Comparison of ENCODE assay signal across 8 mouse cellular contexts in the genomic region with DNA sequence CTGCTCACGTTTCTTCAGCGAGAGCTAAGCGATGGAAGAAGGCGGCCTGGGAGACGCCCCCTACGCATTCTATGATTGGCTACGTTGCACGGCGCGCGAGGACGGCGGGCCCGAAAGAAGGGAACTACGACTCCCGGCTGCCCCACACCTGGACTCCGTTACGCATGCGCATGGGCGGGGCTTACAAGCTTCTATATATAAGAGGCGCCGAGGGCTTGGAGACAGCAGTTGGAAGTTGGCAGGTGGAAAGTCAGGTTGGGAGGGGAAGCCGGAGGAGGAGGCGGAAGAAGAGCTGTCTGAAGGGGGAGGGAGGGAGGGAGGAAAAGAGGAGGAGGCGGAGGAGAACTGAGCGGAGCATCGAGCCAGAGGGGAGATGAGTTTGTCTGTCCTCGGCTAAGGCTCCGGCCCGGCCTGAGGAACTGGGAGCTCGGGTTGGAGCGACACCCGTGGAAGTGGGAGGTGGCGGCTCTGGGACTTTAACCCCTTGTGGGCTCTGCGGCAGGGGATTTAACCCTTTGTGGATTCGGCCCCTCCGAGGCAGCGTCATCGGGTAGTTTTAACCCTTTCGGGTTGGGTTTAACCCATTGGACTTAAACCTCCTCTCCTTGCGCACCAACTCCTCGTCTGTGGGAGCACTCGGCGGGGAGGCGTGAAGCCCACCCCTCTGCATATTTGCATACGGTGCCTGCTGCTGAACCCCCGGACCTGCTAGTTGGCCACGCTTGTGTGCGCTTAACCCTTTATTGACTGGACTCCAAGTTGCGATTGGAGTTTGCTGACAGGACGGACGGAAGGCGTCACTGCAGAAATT. TPM values are rescaled to one million over a fixed set of nuclear protein-coding genes. Genes with fewer than 3 reads are reported as not detected.
DNase-seq lines count a peak whose midpoint lies in the region; ATAC-seq and TF ChIP-seq lines count a peak whose summit lies in the region.

TSS of gene Hexim1 (plus strand) at position 224 of the 811 bp plus-strand sequence.

- H3K36me3 ChIP-seq in G1E (replicated peaks): peaks cover 46% of the 10 kb centered on the region
- no peaks in the 10 kb centered on the region for H3K36me3 ChIP-seq in forebrain, embryonic 16.5 days (ENCODE audit: control insufficient read depth, insufficient read depth)
- no peaks in the 10 kb centered on the region for H3K36me3 ChIP-seq in lung, embryonic 15.5 days

- no peak for TF ChIP-seq CTCF in G1E (IDR thresholded peaks at IDR 0.05; ENCODE audit: low read depth, low read length)

- H3K27me3 ChIP-seq in G1E (ENCODE audit: insufficient read depth, low read length): no peaks in the 10 kb centered on the region
- H3K27me3 ChIP-seq in forebrain, embryonic 16.5 days (replicated peaks; ENCODE audit: control insufficient read depth, insufficient read depth, low read length): peaks cover 16% of the 10 kb centered on the region
- no peaks in the 10 kb centered on the region for H3K27me3 ChIP-seq in lung, embryonic 15.5 days

- no peaks in the 10 kb centered on the region for H3K9me3 ChIP-seq in G1E (replicated peaks)
- no peaks in the 10 kb centered on the region for H3K9me3 ChIP-seq in forebrain, embryonic 16.5 days (ENCODE audit: control insufficient read depth, low read length)
- H3K9me3 ChIP-seq in lung, embryonic 15.5 days: no peaks in the 10 kb centered on the region

- peak within 1 kb of the TSS; percentile 80 for H3K4me3 ChIP-seq in G1E (ENCODE audit: low read depth, low read length)
- H3K4me3 ChIP-seq in forebrain, embryonic 16.5 days (replicated peaks; ENCODE audit: low read length): peak within 1 kb of the TSS; percentile 73
- peak within 1 kb of the TSS; percentile 69 for H3K4me3 ChIP-seq in lung, embryonic 15.5 days

- intact Hi-C loops in heart, postnatal 36 days (cut with DNase I): no loop called here

- peak within 1 kb of the TSS; percentile 97 for H3K27ac ChIP-seq in forebrain, embryonic 16.5 days (ENCODE audit: low read length)
- peak within 1 kb of the TSS; percentile 97 for H3K27ac ChIP-seq in lung, embryonic 15.5 days

- ATAC-seq in G1E (ENCODE audit: extremely low read depth, insufficient number of reproducible peaks, low FRiP score, poor library complexity, severe bottlenecking): peak; percentile 95
- ATAC-seq in forebrain, embryonic 16.5 days: peak; percentile 97
- peak; percentile 94 for ATAC-seq in lung, embryonic 15.5 days (ENCODE audit: borderline replicate concordance, extremely low read depth, low FRiP score, low TSS enrichment)

- peak within 1 kb of the TSS; percentile 82 for H3K4me2 ChIP-seq in forebrain, embryonic 16.5 days (ENCODE audit: low read length)
- H3K4me2 ChIP-seq in lung, embryonic 15.5 days: peak within 1 kb of the TSS; percentile 84

- peak; percentile 87 for DNase-seq in G1E (ENCODE audit: low spot score)
- DNase-seq in cerebellum, adult 18-20 months: peak; percentile 100
- DNase-seq in heart, postnatal 36 days: peak; percentile 99 to 100
- DNase-seq in layer of hippocampus, adult 8-10 months (ENCODE audit: low spot score in 2 of 2): peak; percentile 100
- peak; percentile 100 for DNase-seq in ovary, adult 18-20 months (ENCODE audit: low spot score)
- DNase-seq in thymus, postnatal 0 days (ENCODE audit: low spot score): peak; percentile 100

- peak within 1 kb of the TSS; percentile 89 for H3K9ac ChIP-seq in forebrain, embryonic 16.5 days (replicated peaks; ENCODE audit: low read depth, low read length)
- peak within 1 kb of the TSS; percentile 82 for H3K9ac ChIP-seq in lung, embryonic 15.5 days

- WGBS in forebrain, embryonic 16.5 days: under 1% methylated on average over 52 of the region's 53 CpGs
- WGBS in lung, embryonic 15.5 days: 0% methylated on average over 53 of the region's 53 CpGs

- H3K4me1 ChIP-seq in G1E (ENCODE audit: insufficient read depth, low read depth, low read length): peaks cover 55% of the 10 kb centered on the region
- peaks cover 43% of the 10 kb centered on the region for H3K4me1 ChIP-seq in forebrain, embryonic 16.5 days (replicated peaks; ENCODE audit: control insufficient read depth, insufficient read depth, low read length)
- H3K4me1 ChIP-seq in lung, embryonic 15.5 days: peaks cover 40% of the 10 kb centered on the region

RNA-seq across cellular contexts. Expression of gene Hexim1, which starts in this region (rescaled TPM):
- total RNA-seq in G1E (2014; fragmentation: Nextera tagmentation) (13.2 and 16.6 TPM in 2 replicates), G1E (2017) (36.7 and 39.4 TPM in 2 replicates)
- 21.2 and 25.7 TPM in 2 replicates for polyA plus RNA-seq in G1E (2012)
- 3.5 and 4.1 TPM in 2 replicates for polyA plus RNA-seq in forebrain, embryonic 16.5 days (2015; fragmentation: Nextera tagmentation; extraction: Ambion mirVana)
- total RNA-seq in heart, postnatal 36 days (2021): 10 to 100 TPM; 18.0 to 20.5 TPM
- total RNA-seq in layer of hippocampus, adult 8-10 months (2022): 10 to 100 TPM; 39.0 to 51.3 (median 45.9) TPM
- polyA plus RNA-seq in lung, embryonic 15.5 days (2015; fragmentation: Nextera tagmentation; extraction: Ambion mirVana): 4.4 and 4.5 TPM in 2 replicates
- polyA plus RNA-seq in thymus, postnatal 0 days (2015; fragmentation: Nextera tagmentation; extraction: Ambion mirVana): 4.9 and 5.9 TPM in 2 replicates

Comparison
In these comparisons a context has a peak if more than half of its experiments do, and no peak if none do; other contexts are left out.
1. Peak in every context shown above with its lines: DNase-seq, ATAC-seq, H3K4me3 ChIP-seq and H3K27ac ChIP-seq.